Mouse (Mus musculus) right cerebral cortex, adult 2 months (tissue): ENCODE measurements at regions not wholly inside any gene's neighbourhood (a gene's known extent, or its start where the extent isn't known, plus 50 kb on each side); places are given as distances from the start of the nearest gene placed in this dataset.
"Not testable (repeated sequence)": the region's sequence is repeated elsewhere in the genome, so short reads cannot be mapped to it uniquely, and the experiment has no call there.

Source experiments
- DNase-seq, 2 experiments: peaks; one replicate each; pipeline ENCODE4 v3.0.0; 2021 to 2022; ENCODE audit warnings: low spot score in 2 of 2

DNA sequence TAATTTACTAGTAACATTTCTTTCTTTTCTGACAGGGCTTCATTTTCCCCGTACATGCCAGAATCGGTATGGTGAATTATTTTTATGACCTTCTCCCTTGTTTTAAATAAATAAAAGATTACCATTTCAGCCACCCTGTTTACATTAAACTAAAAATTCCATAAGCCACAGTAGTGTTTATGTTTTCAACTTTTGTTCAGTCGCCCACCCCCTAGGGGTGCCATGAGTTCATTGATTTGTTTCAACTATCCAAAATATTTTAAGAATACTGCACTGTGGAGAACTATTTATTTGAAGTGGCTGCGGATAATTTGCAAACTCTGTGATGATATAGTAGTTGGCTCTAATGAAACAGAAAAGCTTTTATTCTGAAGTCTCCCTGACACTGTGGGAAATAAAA is 132.9 kb downstream of the Tfec start:
- DNase-seq: no peak

DNA sequence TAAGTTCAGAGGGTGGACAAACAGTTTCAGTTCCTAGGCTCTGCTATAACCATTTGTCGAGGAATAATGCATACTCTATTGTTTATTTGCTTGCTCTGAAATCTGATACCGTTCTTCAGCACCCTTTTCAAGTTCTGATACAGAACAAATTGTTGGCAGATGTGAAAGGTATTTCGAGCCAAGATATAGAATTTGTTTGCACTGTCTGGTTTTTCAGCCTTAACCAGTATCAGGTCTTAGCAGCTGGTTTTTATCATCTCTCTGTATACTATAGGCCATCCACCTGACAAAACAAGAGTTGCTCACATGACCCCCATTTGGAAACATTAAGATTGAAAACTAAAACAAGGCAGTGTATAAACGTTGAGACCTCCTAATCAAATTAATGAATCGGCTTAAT is 133.5 kb downstream of the Tfec start:
- DNase-seq: no peak

DNA sequence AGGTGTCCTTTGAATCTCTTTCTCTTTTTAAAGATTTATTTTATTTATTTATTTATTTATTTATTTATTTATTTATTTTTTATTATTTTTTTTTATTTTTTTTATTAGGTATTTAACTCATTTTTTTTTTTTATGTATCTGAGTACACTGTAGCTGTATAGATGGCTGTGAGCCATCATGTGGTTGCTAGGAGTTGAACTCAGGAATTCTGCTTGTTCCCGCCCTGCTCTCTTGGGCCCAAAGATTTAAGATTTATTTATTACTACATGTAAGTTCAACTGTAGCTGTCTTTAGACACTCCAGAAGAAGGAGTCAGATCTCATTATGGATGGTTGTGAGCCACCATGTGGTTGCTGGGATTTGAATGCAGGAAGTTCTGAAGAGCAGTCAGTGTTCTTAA is 143.2 kb downstream of the Tfec start:
- DNase-seq: not testable (repeated sequence)

GRCm38 (mm10) chr6:16733184-16733583 is 165.1 kb downstream of the Tfec start:
- DNase-seq: no peak

DNA sequence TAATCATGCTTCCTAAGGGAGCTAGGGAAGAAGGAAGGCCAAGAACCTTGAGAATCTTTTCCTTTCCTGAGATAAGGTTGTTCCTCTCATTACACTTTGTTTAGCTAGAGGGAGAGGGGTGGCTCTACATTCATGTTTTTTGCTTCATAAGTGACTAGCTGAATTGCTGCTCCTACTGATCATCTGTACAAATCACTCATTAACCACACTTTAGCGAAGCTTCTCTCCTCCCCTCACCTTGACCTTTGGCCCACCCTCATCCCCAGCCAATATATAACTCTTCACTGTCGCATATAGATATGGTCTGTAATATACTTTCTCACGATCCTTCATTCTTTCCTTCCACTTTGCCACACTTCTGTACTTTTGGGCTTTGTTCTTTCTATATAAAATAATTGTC is 166.1 kb downstream of the Tfec start:
- no peak for DNase-seq

DNA sequence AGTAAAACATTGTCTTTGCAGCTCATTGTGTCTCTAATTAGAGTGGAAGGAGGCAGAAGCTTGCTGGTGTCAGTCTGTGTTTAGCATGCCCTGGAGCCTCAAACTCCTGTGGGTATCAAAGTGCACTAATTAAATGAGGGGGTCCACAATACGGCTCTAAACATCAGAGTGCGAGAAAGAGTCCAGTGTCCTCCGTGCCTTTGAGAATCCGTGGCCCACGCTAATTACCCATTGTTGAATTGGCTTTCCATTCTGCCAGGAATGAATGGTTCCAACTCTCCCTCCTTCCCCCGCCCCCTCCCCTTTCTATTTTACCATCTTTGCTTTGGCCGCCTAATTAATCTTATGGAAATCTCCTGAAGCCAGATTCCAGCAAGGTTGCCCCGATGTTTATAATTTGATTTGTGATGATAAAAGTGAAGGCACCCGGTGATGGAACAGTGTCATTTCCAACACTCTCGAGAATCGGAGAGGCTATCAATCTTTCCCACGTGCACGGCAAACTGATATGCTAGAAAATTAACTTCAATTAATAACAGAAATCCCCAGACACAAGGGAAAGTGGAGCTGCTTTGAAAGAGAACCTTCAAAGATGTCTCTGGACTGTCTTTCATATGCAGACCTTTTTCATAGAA is 170.9 kb downstream of the Tfec start:
- DNase-seq: no peak

DNA sequence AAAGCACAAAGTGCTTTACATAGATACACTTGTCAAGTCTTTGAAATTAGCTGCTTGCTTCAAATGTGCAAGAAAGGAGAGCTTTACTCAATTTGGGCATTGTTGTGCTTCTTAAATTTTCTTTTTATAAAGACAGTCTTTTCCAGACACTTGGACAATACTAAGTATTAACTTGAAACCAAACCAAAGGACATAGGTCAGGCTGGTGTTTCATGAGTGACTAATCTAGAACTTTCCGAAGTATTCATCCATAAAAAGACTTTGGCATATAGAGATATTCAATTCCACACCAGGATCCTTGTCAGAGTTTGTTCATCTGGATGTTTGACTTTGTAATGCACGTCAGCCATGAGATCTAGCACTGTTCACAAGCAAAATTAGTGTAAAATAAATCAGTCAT is 173.0 kb downstream of the Tfec start:
- no peak for DNase-seq

GRCm38 (mm10) chr6:16704496-16704895 is 193.7 kb downstream of the Tfec start:
- DNase-seq: no peak

DNA sequence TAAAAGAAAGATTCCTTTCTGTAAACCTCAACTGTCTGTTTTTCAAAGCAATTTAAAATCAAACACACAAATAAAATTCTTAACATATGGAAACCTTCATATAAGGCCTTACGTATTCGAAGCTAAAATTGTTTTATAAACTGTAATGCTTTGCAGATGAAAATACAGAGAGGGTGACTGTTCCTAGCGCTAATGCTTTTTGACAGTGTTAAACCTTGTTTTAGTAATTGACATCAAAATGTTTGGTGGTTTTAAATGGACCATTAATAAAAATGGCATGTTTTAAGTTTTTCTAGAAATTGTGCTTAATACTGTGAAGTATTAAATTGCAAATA is 194.9 kb downstream of the Tfec start:
- DNase-seq: no peak

GRCm38 (mm10) chr6:16702706-16703411 is 195.4 kb downstream of the Tfec start:
- no peak for DNase-seq

DNA sequence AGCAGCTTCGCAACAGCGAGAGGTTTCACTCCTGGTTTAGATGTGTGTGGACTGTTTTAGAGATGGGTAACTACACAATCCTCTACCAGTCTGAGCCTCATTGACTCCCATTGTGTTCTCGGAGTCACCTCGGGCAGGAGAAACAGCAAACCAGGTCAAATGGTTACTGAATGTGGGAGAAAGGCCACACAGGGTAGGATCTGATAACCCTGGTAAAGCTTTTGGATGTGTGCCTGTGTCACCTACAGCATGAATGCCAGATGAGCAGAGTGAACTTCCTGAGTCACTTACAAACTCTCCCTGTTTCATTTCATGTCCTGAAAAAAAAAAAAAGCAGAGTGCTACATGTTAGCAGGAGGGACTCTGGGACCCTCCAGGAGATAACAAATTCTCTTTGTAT is 201.0 kb downstream of the Tfec start:
- DNase-seq: no peak

DNA sequence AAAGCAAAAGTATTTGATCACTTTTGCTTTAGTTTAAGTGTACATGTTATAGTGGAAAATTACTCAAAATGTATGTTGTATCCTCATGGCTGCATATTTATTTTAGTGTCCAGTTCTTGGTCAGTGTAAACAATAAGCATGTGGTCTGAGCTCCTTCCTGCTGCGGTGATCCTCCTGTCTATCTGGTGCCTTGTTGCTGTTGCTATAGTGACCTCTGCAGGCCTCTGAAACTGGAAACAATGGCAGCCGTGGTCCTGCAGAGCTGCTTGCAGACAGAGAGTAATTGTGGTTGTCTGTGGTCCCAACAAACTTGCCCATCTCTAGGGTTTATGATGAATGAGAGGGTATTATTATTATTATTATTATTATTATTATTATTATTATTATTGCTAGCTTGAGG is 230.2 kb downstream of the Tfec start:
- DNase-seq: no peak

DNA sequence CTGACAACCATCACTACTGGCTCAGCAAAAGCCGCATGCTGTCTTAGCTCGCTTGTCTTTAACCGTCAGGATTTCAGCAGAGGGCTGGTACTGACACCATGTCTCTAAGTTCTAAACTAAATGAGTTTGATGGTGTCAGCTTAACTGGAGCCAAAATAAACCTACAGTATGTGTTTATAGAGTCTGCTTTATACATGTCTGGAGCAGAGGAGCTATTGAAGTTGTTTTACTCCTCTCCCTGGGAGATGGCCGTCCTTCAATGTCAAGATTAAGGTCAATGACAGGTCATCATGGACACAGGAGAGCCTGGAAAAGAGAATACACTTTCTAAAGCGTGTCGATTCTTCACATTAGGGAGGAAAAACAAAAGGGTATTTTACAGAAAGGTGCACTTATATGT is 231.0 kb downstream of the Tfec start:
- DNase-seq: no peak

- no peak for DNase-seq
Measured at GRCm38 (mm10) chr6:16646269-16646668, 252.0 kb downstream of the Tfec start.

DNA sequence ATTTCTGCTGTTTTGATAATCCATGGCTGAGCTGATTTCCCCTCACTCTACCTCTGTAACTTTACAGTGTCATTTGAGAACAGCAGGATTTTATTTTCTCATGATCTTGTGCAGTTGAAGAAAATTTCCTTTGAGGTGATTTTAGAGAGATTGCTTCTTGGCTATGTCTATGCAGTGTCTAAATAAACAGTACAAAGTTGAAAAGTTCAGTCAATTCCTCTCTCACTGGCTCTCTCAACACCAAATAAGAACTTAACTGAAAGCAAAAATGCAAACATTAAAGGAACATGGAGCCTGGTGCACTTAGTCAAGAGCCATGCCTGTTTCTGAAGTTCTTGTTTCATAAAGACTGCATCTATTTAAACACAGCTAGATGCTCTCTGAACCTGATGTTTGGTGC is 254.7 kb downstream of the Tfec start:
- DNase-seq: no peak

- no peak for DNase-seq
Measured at GRCm38 (mm10) chr6:16636736-16637304, 261.4 kb downstream of the Tfec start.

- DNase-seq: no peak
Measured at GRCm38 (mm10) chr6:16636108-16636507, 262.1 kb downstream of the Tfec start.

GRCm38 (mm10) chr6:16607393-16608023 is 290.7 kb downstream of the Tfec start:
- DNase-seq: no peak

DNA sequence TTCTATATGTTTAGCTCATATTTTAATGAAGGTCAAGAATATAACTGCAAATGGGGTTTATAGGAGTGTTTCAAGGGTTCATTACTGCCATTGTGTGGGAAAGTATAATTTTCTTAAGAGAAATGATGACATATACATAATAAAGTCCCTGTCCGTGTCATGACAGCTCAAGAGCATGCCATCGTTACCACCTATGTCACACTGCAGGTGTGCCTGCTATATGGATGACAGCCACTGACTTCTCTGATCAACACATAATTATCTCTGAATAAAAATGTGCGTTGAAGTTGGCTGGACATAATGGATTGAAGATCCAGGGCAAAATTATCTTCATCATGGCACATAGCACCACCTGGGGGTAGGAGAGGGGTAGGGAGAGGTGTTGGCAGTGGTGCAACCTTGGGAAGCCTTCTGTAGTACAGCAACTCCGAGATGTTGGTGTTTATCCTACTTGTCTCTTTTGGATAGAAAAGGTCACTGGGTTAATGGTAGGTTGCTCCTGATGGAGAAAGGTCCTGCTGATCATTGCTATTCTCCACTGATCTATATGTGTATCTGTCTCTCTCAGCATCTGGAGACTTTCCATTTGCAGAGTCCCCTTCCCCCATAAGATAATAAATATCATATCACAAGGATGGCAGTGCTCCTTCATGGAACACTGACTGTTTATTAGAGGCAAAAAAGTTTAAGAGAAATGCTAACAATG is 291.4 kb downstream of the Tfec start:
- no peak for DNase-seq

- DNase-seq: no peak
Measured at GRCm38 (mm10) chr6:16592411-16592810, 305.8 kb downstream of the Tfec start.

DNA sequence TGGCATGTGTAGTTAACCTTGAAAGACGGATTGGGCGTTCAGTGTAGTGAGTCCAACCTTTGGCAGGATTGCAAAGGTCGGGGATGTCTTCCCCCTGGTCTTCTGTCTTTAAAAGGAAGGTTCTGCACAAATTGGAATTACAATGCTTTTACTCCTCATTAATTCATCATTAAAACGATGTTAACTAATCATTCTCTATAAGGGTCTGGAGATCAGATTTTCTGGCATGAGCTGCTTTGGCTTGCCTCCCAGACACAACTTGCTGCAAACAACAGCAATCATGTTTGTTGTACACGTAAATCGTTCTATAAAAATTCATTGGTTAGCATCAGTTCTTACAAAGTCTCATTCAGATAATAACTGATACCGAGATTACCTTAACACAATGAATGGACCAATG is 315.9 kb downstream of the Tfec start:
- no peak for DNase-seq

DNA sequence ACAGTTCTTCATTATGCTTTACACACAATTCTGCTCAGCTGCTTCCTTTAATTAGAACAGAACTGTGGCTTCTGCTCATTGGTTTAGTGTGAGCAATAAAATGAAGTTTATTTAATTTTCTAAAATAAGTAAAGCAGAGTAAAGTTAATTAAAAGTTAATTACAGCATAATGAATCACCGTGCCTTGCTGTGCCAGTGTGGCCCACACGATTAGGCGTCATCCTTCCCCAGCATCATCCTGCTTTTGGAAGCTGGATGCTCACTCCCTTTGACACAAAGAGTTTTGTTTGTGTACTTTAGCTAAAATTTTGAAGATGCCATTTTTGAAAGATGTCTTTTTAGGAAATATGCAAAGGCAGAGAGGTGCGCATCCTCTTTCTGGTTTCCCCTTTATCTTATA is 316.4 kb downstream of the Tfec start:
- DNase-seq: no peak
